Mouse (Mus musculus): ENCODE results near the gene Gtf2a1.
"Not testable (repeated sequence)": the region's sequence is repeated elsewhere in the genome, so short reads cannot be mapped to it uniquely, and the experiment has no call there.

Gene Gtf2a1

GRCm38 (mm10) chr12:91582362-91583002 lies 7.8 kb downstream of the Gtf2a1 start:
- intact Hi-C loops (cut with DNase I): no loop called here

- intact Hi-C loops (cut with DNase I): no loop called here
These were observed 8.8 kb downstream of the Gtf2a1 start for GRCm38 (mm10) chr12:91581204-91582070.

GRCm38 (mm10) chr12:91579665-91580064 lies 10.6 kb downstream of the Gtf2a1 start:
- intact Hi-C loops (cut with DNase I): no loop called here

- intact Hi-C loops (cut with DNase I): no loop called here
These were observed 18.6 kb downstream of the Gtf2a1 start for GRCm38 (mm10) chr12:91571708-91572107.

- intact Hi-C loops (cut with DNase I): no loop called here
These were observed 21.0 kb downstream of the Gtf2a1 start for GRCm38 (mm10) chr12:91569255-91569654.

GRCm38 (mm10) chr12:91567145-91567544 lies 23.1 kb downstream of the Gtf2a1 start:
- intact Hi-C loops (cut with DNase I): no loop called here

GRCm38 (mm10) chr12:91558152-91558551 lies 32.1 kb downstream of the Gtf2a1 start:
- intact Hi-C loops (cut with DNase I): not testable (repeated sequence)

- intact Hi-C loops (cut with DNase I): not testable (repeated sequence)
These were observed 32.8 kb downstream of the Gtf2a1 start for GRCm38 (mm10) chr12:91557358-91558005.

GRCm38 (mm10) chr12:91551773-91552526 lies 38.3 kb downstream of the Gtf2a1 start:
- intact Hi-C loops (cut with DNase I): no loop called here

GRCm38 (mm10) chr12:91549471-91549870 lies 40.8 kb downstream of the Gtf2a1 start:
- intact Hi-C loops (cut with DNase I): no loop called here

- intact Hi-C loops (cut with DNase I): no loop called here
These were observed 50.1 kb downstream of the Gtf2a1 start for GRCm38 (mm10) chr12:91540202-91540601.

- intact Hi-C loops (cut with DNase I): no loop called here
These were observed 55.8 kb downstream of the Gtf2a1 start for GRCm38 (mm10) chr12:91534514-91534913.

GRCm38 (mm10) chr12:91523626-91524025 lies 66.7 kb downstream of the Gtf2a1 start:
- intact Hi-C loops (cut with DNase I): no loop called here

- intact Hi-C loops (cut with DNase I): no loop called here
These were observed 72.5 kb downstream of the Gtf2a1 start for GRCm38 (mm10) chr12:91517808-91518207.

GRCm38 (mm10) chr12:91513980-91514379 lies 76.3 kb downstream of the Gtf2a1 start:
- intact Hi-C loops (cut with DNase I): no loop called here

GRCm38 (mm10) chr12:91511766-91512165 lies 78.5 kb downstream of the Gtf2a1 start:
- intact Hi-C loops (cut with DNase I): no loop called here
